Mouse (Mus musculus) embryonic fibroblast, embryonic 13.5 days (primary cell): ENCODE data around the gene Tlcd1.
A peak's percentile ranks its signal among the peaks of the same experiment; 100 is the strongest.

Source experiments
- CTCF ChIP-seq: IDR thresholded peaks from 2 replicates; pipeline ENCODE4 v1.5.1; 2011; ENCODE audit warnings: mild to moderate bottlenecking, control low read depth, low read length, moderate library complexity, borderline replicate concordance; ENCODE audit not compliant: insufficient read depth
- POLR2A ChIP-seq: IDR thresholded peaks from 2 replicates; pipeline ENCODE4 v1.6.1; 2011; ENCODE audit warnings: low read depth, mild to moderate bottlenecking, control low read depth, low read length, moderate library complexity

- TF ChIP-seq CTCF (no peak), POLR2A (peak; percentile 42)
Measured at GRCm38 (mm10) chr11:78163681-78164603, 12.6 kb upstream of the Tlcd1 start.
